Mouse (Mus musculus) left cerebral cortex, postnatal 36 days (tissue): ENCODE results near the gene Farp2. TPM values are rescaled to one million over a fixed set of nuclear protein-coding genes. Genes with fewer than 3 reads are reported as not detected.
A peak's percentile ranks its signal among the peaks of the same experiment; 100 is the strongest.
"Not testable (repeated sequence)": the region's sequence is repeated elsewhere in the genome, so short reads cannot be mapped to it uniquely, and the experiment has no call there.

ENCODE experiments used
- DNase-seq, 2 experiments: peaks; one replicate each; pipeline ENCODE4 v3.0.0; 2021 to 2022; ENCODE audit warnings: low spot score in 2 of 2, mixed read lengths in 1 of 2
- intact Hi-C: fragments of 180-260 bp; cut with DNase I; formaldehyde crosslinking; loops from one replicate; pipeline ENCODE4 v1.15.1; 2025
- total RNA-seq, 2 experiments: library from RNA; stranded (reverse); gene quantifications; 2 replicates each; pipeline ENCODE4 v1.2.3; 2021

Farp2 gene
- total RNA-seq, 2 experiments from 2014 or later, result 11.5 to 12.1 TPM

DNA sequence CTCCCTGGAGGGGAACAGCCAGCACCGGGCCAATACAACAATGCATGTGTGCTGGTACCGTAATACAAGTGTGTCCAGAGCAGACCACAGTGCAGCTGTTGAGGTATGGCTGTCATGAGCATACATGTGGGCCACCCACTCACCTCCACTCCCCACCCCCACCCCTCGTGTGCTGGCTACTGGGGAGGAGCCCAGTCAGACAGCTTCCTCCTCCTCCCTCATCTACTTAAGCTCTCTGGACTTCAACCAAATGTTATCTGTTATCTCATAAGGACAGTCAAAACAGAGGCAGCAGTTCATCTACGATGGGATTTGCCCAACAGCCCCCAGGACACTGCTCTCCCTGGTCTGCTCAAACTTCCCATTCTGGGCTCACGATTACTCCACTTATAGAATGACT lies 107.1 kb downstream of the Farp2 start:
- intact Hi-C loops, result no loop called here
- DNase-seq, result no peak

DNA sequence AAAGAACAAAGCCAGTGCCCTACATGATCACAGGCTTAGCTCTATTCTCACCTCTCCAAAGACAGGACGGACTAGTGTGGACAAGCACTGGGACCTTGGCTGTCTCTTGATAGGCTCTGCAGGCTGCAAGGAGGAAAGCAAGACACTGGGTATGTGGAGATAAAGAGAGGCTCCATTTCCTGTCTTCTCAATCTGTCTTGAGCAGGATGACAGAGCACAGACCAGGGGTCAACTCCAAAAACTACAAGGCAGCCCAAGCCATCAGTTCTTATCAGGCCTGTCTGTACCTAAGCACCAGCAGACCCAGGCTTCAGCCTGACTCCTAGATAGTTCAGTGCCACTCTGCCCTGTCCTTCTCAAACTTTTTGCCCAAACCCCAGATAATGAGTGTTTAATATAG lies 112.6 kb downstream of the Farp2 start:
- no peak for DNase-seq
- intact Hi-C loops, result no loop called here

DNA sequence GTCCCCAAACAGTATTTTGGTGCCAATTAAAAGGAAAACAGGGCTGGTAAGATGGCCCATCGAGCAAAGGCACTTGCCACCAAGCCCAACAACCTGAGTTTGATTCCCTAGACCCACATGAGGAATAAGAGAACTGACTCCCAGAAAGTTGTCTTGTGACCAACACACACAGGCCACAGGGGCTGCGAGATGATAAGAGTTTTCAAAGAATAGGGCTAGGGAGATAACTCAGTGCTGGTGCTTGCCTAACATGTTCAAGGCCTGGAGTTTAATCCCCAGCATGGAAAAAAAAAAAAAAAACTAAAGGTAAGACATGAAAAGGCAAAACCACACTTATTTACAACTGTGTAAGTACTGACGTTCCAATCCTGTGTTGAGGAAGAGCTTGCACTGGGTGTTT lies 118.9 kb downstream of the Farp2 start:
- no peak for DNase-seq
- intact Hi-C loops, result loop anchor here (5.0 to 10.0 kb wide), 2 partner anchors 94 to 118 kb away; partner anchors contain the start of gene Farp2

DNA sequence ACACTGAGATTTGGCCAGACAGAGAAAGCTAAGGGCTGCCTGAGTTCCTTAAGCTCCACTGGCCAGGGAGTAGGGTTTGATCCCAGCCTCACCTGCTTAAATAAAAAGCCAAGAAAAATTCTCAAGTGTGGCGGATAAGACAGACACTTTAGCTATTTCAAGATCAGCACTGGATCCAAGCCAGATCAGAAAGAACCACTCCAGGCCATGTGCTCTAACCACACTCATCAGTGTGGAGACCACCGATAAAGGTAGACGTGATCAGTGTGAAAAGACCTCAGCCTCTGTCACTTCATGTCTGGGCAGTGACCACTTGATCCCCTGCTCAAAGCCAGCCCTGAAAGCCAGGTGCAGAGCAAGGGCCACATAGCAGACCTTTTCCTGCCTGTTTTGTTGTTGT lies 120.8 kb downstream of the Farp2 start:
- no peak for DNase-seq
- intact Hi-C loops, result loop anchor here (5.0 to 10.0 kb wide), 2 partner anchors 92 to 120 kb away; partner anchors contain the start of gene Farp2

DNA sequence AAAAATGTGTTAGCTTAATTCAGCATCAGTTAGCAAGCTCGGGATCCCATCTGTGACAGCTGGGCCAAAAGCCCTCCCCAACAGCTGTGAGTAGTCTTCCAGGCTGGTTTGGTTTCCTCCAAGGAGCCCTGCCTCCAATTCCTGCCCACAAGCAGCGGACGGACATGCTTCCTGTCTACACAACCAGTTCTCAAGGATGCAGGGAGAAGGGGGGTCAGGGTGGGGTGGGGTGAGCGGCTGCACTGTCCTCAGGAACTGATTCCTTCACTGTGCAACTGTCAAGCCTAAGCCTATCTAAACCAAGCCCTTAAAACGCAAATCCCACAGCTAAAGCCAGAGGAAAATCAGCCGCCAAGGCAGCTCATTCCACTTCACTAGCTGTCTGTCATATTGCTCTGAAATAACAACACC lies 122.6 kb downstream of the Farp2 start:
- peak; percentile 58 to 59 for DNase-seq
- intact Hi-C loops, result loop anchor here (2.0 to 10.0 kb wide), 3 partner anchors 52 to 122 kb away; partner anchors contain the start of gene Farp2

DNA sequence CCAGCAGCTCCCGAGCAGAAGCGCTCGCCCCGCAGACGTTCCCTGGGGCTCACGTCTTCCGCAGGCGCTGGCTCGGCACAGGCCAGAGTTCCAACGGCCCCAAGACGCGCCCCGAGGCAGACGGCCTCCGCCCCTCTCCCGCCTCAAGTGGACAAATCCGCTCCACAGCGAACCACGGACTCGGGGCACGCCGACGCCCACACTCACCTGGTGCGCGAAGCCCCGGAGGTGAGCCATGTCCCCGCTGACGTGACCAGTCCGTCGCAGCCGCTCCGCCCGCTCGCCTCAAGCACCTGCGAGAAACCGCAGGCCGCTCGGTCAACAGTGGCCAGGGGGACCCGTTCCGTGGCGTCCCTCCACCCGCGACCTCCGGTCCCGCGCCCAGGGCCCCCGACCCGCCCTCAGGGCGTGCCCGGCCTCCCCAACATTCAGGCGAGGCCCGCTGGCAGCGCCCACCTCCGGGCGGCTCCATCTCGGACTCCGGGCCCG lies 123.3 kb downstream of the Farp2 start:
- intact Hi-C loops, result loop anchor here (1.0 to 10.0 kb wide), 4 partner anchors 52 to 167 kb away; partner anchors contain the start of genes Dtymk, Ing5 and Thap4
- DNase-seq, result no peak

DNA sequence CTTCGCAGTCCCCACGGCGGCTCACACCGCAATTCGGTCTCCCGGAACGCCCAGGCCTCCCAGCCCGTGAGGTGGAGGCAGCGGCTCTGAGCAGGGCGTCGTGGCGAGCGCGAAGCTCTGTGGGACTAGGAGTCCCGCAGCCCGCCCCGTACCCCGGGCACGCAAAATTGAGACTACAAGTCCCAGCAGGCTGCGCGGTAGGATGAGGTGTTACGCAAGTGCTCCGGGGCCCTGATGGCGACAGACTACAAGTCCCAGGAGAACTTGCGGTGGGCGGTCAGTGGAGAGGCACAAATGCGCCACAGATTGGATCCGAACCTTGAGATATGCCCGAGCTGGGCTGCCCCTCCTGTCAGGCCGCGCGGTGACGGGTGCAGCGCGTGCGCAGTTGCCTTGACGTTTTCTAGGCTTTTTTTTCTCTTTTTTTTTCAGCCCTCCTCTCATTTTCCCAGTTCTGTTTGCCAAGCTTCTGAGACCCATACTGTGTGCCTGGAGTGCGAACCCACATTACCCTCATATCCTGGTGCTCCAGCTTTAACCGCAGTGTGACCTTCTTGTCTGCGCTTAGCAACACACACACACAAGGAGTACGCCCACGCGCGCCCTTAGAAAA lies 123.8 kb downstream of the Farp2 start:
- peak; percentile 99 to 100 for DNase-seq

DNA sequence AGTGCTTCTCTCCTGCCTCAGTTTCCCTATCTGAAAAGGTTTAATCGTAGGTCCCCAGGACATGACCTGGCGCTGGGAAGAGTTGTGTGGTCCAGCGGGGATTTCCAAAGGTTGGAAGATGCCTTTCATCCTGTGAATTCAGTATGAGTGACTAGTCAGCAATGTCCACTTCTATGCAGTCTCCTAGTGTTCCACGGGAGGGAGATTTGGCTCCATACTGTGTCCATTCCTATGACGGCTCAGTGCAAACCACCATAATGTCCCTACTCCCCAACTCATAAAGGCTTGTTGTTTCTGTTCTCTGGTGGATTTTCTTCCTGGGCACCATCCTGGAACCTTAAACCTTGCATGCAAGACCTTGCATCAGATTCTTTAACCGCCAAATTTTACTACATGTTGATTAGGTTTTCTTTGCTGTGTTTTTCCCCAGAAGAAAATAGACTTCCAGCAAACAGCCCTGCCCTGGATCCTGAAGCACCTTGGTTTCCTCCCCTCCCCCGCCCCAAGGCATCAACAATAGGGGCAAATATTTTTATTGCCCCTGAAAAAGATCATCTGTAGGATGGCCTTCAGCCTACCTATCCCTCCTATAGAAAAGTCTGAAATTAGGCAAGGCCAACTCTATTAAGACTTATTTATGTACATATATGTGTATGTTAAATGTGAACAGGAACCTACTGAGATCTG lies 124.5 kb downstream of the Farp2 start:
- intact Hi-C loops, result loop anchor here (5.0 to 10.0 kb wide), 2 partner anchors 88 to 166 kb away; partner anchors contain the start of genes Dtymk and Ing5
- DNase-seq, result no peak

More for the DNA sequence above, 123.8 kb downstream of the Farp2 start:
- intact Hi-C loops, result loop anchor here (1.0 to 10.0 kb wide), 4 partner anchors 51 to 167 kb away; partner anchors contain the start of genes Dtymk, Ing5 and Thap4

DNA sequence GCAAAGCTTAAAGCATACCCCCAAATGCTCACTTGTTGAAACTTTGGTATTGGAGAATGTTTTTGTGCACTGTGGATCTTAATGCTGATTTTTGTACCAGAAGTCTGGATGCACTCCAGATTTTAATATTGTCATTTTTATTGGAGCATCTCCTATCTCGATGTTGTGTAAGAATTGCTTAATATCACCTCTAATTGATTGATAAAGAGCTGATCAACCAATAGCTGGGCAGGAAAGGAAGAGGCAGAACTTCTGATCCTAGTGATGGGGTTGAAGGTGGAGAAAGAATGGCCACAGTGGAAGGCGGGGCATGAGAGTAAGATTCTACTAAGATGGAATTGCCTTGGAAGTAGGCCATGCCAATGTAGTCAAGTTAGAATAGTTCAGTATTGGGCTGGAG lies 130.1 kb downstream of the Farp2 start:
- intact Hi-C loops, result no loop called here
- no peak for DNase-seq

DNA sequence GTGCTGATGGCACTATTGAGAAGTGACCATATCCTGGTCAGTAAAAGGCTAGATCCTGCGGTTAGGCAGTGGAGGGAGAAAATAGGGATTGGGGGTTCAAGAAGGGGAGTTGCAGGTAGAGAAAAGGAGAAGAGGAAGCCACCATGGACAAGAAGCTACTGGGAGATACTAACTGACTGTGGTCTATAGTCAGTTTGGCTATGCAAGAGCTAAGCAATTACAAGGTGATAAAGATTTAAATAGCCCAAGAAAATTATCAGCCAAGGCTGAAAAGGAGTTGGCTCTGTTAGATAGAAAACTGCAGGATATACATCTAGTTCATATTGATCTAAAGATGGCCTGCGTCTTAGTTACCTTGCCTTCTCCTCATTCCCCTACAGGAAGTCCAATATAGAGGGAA lies 130.8 kb downstream of the Farp2 start:
- DNase-seq, result no peak
- intact Hi-C loops, result no loop called here

DNA sequence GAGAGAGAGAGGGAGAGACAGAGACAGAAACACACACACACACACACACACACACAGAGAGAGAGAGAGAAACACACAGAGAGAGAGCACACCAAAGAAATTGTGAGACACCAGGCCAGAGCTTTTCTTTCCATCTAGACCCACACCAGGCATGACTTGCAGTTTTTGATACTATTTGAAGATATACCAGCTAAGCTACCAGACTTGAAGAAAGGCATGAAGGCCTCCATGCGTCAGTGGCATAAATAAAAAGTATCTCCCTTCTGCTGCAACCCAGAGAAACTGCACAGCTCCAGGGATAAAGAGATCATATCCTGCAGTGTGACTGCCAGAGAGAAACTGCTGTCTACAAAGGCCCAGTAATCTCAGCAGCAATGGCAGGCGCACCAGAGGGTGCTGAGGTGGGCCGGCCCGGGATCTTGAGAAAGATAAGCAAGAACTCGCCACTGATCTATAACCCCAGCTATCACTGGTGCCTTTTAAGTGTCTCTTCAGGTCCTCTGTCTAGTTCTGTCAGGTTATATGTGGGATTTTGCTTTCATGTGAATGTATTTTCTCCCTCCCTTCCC lies 137.8 kb downstream of the Farp2 start:
- intact Hi-C loops, result no loop called here
- DNase-seq, result no peak

DNA sequence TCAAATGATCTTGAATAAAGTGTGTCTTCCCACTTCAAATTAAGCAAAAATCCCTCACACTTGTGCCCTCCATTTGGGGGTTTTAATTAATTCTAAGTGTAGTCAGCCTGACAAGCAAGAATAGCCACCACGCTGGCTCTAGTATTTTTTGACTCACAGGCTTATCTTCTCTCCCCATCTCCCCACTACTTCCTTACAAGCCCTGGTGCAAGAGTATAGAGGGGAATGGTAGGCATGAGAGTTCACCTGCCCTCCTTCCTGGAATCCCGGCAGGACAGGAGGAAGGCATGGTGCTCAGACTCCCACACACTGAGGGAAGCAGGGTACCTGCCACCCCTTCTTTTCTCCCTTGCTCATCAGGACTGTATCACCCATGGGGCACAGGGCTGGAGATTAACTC lies 142.4 kb downstream of the Farp2 start:
- intact Hi-C loops, result no loop called here
- DNase-seq, result no peak

DNA sequence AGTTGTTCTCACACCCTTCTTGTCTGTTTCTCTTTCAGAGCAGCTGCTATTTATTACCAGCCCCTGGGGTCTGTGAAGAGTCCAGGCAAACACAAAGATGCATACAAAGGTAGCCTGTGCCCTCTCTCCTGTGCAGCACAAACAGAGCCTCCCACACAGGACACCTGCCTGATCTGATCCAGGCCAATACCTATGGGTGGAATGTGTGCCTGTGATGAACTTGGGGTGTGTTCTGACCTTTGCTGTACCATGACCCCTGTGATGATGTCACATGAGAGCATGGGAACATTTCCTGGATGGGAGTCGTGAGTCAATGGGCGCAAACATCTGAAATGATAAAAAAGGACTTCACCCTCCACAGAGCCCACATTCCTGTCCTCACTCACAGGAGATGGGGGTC lies 142.9 kb downstream of the Farp2 start:
- intact Hi-C loops, result no loop called here
- no peak for DNase-seq

DNA sequence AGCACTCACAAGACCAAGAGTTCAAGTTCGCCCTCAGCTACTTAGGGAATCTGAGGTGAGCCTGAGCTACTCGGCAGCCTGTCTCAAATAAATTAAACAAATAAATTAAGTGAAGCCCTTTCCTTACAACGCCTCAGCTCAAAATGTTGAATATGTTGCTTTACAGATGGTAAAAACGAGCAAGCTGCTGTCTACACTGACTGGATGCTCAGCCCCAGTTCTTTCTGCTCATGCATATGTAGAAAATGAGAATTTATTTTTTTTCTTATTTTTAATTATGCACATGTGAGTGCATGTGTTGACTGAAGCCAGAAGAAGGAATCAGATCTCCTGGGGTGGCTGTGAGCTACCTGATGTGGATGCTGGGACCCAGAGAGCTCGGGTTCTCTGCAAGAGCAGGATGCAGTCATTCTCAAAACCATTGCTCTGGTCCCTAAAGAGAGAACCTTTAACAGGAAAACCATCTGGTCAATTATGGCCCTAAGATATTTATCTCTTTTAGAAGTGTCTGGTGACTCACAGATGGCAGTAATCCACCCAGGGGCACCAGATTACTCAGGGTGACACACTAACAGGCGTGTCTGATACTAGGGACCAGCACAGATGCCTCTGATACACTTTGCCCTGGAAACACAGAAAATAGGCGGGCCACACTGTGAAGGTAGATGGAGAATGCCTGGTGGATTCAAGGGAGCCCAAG lies 144.6 kb downstream of the Farp2 start:
- no peak for DNase-seq

DNA sequence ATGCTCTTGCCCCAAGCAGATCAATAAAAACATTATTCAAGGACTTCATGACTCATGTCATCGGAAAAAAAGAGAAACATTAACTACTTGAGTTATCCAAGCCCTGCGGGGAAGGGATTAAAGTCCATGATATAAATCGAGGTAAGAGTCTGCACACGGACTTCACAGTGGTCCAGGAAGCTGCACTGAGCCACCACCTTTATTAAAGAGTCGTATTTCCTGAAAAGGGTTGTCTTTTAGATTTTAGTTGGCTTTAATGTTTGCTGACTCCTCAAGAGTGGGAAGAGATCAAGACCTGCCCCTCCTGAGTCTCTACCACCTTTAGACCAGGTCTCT lies 145.1 kb downstream of the Farp2 start:
- intact Hi-C loops, result no loop called here
- no peak for DNase-seq

More for the DNA sequence above, 144.6 kb downstream of the Farp2 start:
- intact Hi-C loops, result no loop called here

DNA sequence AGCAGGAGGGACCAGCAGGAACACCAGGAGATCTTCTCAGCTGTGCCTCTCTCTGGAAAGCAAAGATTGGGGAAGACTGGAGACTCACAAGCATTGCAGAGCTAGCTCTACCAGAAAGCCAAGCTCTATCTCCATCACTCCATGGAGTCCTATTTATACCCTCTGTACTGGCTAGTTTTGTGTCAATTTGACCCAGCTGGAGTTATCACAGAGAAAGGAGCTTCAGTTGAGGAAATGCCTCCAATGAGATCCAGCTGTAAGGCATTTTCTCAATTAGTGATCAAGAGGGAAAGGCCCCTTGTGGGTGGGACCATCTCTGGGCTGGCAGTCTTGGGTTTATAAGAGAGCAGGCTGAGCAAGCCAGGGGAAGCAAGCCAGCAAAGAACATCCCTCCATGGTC lies 146.7 kb downstream of the Farp2 start, which contains the start of gene Stk25:
Gene Stk25, minus strand, starts transcription at position 101 of the 400 bp plus-strand sequence.
- DNase-seq, intact Hi-C loops: not testable (repeated sequence)

DNA sequence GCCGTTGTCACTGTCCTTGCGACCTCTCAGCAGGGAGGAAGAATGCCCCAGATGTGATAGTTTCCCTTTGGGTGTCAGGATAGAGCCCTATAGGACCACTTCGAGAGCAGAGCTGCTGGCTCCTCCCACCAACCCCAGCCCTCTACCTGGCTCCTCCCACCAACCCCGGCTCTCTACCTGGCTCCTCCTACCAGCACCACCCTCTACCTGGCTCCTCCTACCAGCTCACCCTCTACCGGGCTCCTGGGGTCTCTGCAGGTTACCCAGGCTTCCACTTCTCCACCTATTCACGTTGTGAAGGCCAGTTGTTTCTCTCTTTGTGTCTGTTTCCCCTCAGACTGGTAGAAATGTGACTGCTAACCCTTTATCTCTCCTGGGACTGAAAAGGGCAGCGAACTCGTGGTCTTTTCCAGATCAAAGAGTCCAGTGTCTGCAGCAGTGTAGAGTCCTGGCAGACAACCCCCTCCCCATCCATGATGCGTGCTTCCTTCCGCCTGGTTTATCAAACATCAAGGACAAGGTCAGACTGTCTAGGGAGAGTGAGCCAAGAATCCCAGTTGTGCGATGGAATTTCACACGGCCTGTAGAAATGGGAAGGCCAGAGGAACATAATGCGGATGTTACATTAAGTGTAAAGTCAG lies 156.0 kb downstream of the Farp2 start:
- intact Hi-C loops, result loop anchor here (2.0 kb wide), 1 partner anchor 59 kb away; no protein-coding TSS in a partner anchor

DNA sequence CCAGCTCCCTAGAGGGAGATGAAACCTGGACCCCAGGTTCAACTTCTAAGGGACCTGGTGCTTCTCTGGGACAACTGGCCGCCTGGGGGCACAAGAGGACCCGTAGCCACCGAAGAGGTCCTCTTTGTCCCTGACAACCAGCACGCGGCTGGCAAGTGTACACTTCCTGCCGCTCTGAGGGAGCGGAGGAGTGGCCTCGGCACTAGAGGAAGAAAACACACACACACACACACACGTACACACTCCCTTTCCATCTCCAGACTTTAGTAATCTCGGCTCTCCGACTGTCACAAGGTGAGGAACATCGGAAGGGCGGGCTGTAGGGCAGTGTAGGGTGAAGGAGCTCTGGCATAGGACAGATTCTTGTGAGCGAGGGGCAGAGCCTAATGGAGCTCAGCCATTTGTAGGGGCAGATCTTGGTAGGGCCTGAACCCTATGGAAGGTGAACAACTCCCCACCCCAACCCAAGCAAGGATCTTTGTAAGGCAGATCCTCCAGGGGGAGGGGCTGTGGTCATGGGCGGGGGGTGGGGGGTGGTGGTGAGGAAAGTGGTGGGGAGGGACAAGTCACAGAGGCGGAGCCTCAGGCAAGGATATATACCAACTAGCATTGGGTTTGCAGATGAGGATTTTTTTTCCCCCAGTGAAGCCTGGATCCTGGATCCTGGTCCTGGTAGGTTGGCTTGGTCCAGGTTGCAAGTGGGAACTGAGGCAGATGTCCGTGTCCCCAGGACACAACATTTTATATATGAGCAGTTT lies 157.1 kb downstream of the Farp2 start:
- intact Hi-C loops, result loop anchor here (2.0 kb wide), 1 partner anchor 58 kb away; no protein-coding TSS in a partner anchor
- peak in 1 of 2 experiments; percentile 40 for DNase-seq

More for the DNA sequence above, 156.0 kb downstream of the Farp2 start:
- DNase-seq, result no peak
